Mouse (Mus musculus) thymus, adult 2 months (tissue): Measurements from ENCODE around the gene Klre1. TPM values are rescaled to one million over a fixed set of nuclear protein-coding genes. Genes with fewer than 3 reads are reported as not detected.
A peak's percentile ranks its signal among the peaks of the same experiment; 100 is the strongest.

Experiments used
- DNase-seq: peaks from one replicate; pipeline ENCODE4 v3.0.0; 2021
- H3K27ac ChIP-seq: fragments of 200-500 bp; 2 replicates; pipeline ENCODE4 v1.5.1; 2012; ENCODE audit warnings: low read length, control low read depth; ENCODE audit not compliant: control insufficient read depth, insufficient read depth
- H3K27me3 ChIP-seq: fragments of 200-500 bp; 2 replicates; pipeline ENCODE4 v1.6.1; 2012; ENCODE audit warnings: mild to moderate bottlenecking, low read length, moderate library complexity, mixed read lengths; ENCODE audit not compliant: control insufficient read depth, insufficient read depth
- H3K36me3 ChIP-seq: fragments of 200-500 bp; 2 replicates; pipeline ENCODE4 v1.6.1; 2012; ENCODE audit warnings: mild to moderate bottlenecking, low read length, moderate library complexity; ENCODE audit not compliant: control insufficient read depth, insufficient read depth
- H3K4me1 ChIP-seq: fragments of 200-500 bp; replicated peaks from 2 replicates; pipeline ENCODE4 v1.6.1; 2012; ENCODE audit warnings: low read length; ENCODE audit not compliant: control insufficient read depth, insufficient read depth
- H3K4me3 ChIP-seq: fragments of 200-500 bp; 2 replicates; pipeline ENCODE4 v1.5.1; 2012; ENCODE audit warnings: mild to moderate bottlenecking, low read length, control low read depth, moderate library complexity; ENCODE audit not compliant: control insufficient read depth, insufficient read depth
- CTCF ChIP-seq: fragments of 200-500 bp; IDR thresholded peaks from 2 replicates; pipeline ENCODE4 v1.5.1; 2012; ENCODE audit warnings: mild to moderate bottlenecking, control low read depth, low read length, moderate library complexity, borderline replicate concordance; ENCODE audit not compliant: control insufficient read depth, poor library complexity, insufficient read depth; ENCODE audit errors: extremely low read depth
- POLR2A ChIP-seq: fragments of 200-500 bp; IDR thresholded peaks from 2 replicates; pipeline ENCODE4 v1.6.1; 2012; ENCODE audit warnings: mild to moderate bottlenecking, low read length, control low read depth, moderate library complexity; ENCODE audit not compliant: control insufficient read depth, poor library complexity, insufficient read depth; ENCODE audit errors: extremely low read depth
- WGBS: fragments of 180-500 bp; shearing (Covaris S2); methylation state at CpG from one replicate; pipeline ENCODE4 v1.1.7; 2018; 5-methylcytosine and 5-hydroxymethylcytosine counted together
- polyA plus RNA-seq: library from polyadenylated mRNA; depleted of rRNA; stranded (reverse); fragments of >200 nt; gene quantifications from 2 replicates; pipeline ENCODE4 v1.2.3, GENCODE M21; 2012; rRNA removed

Klre1 gene
- 0.23 and 0.44 TPM in 2 replicates for polyA plus RNA-seq

DNA sequence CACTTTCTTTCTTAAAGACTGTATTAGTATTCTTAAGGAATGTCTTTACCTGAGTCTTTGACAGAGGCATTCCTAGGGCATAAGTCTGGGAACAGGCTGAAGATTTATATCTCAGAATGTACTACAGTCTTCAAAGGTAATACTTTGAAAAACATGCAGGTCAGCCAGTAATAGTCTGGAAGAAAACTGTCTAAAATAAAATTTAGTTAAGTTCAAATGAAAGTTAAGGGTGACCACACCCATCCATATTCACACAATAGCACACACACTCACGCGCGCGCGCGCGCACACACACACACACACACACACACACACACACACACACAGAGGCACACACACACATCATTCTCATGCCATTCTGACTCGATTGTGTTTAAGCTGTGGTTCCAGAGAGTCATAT lies at the start of gene Klre1:
Klre1 (plus strand) TSS at position 301 of the 400 bp plus-strand sequence.
- WGBS: 95% methylated on average over 8 of the region's 8 CpGs
- Histone ChIP-seq H3K27ac (no peak within 1 kb of the TSS), H3K36me3 (no peaks in the 10 kb centered on the region), H3K4me1 (no peaks in the 10 kb centered on the region), H3K4me3 (no peak within 1 kb of the TSS), H3K27me3 (no peaks in the 10 kb centered on the region)
- no peak for DNase-seq
- TF ChIP-seq CTCF (no peak), POLR2A (no peak)

DNA sequence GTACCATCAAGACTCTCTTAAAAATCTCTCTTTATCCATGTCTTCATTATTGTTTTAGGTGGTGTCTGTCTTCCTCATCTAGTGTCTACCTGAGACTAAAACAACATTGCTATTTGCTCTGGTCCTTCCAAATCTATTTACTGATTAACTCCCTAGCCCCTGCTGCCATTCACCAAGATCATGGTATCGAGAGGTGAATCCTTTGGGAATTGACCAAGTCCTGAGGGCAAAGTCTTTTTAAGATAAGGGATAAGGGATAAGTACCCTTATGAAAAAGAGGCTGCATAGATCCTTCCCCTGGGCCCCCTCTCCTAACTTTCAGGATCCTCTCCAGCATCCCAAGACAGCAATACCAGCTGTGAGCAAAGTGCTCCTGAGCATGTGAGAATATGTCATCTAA lies 48.1 kb upstream of the Klre1 start:
- Histone ChIP-seq H3K36me3 (no peaks in the 10 kb centered on the region), H3K4me3 (no peak overlapping the region), H3K27ac (no peak overlapping the region), H3K27me3 (no peaks in the 10 kb centered on the region), H3K4me1 (peaks cover 9% of the 10 kb centered on the region)
- WGBS: 100% methylated on average over 1 of the region's 1 CpGs
- no peak for DNase-seq
- TF ChIP-seq CTCF (no peak), POLR2A (no peak)

DNA sequence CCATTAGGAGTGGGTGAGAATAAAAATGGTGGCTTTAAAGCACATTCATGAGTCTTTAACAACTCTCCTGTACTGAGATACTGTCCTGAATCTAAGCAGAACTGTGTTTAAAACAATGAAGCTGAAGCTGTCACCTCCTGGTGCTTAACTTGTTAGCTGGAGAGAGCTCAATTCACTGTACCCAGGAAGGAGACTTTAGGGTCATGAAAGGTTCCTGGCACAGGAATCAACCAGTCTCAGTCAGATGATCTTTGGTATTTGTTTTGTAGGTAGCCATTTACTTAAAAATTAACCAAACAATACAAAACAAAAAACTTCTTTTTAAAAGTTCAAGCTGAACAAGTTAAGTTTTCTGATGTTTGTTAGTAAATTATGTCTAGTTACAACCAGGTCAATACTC lies 47.4 kb upstream of the Klre1 start:
- H3K36me3 ChIP-seq: no peaks in the 10 kb centered on the region
- no peak overlapping the region for H3K27ac ChIP-seq

DNA sequence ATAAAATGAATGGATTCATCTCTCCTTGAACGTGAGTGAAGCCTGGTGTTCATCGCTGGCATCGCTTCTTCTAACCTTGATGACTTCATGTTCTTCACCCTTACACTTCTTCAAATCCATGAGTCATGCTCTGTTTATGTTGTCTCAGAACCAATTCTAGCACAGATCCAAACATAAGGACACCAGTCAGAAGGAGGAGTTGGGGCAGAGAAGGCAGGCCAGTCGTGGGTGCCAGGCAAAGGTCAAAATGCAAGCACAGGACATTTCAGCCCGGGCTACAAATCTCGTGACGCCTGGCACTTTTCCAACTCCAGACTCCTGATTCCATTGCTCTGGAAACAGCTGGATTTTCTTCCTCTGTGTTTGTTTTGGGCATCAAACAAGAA lies 45.2 kb upstream of the Klre1 start:
- TF ChIP-seq CTCF: no peak
- TF ChIP-seq POLR2A: no peak
- Histone ChIP-seq H3K4me1 (peaks cover 17% of the 10 kb centered on the region), H3K36me3 (no peaks in the 10 kb centered on the region), H3K27me3 (no peaks in the 10 kb centered on the region), H3K4me3 (no peak overlapping the region), H3K27ac (no peak overlapping the region)
- WGBS: 51% methylated on average over 7 of the region's 7 CpGs
- DNase-seq: no peak

More for the DNA sequence above, 47.4 kb upstream of the Klre1 start:
- TF ChIP-seq POLR2A (no peak), CTCF (no peak)
- Histone ChIP-seq H3K4me3 (no peak overlapping the region), H3K4me1 (peaks cover 14% of the 10 kb centered on the region), H3K27me3 (no peaks in the 10 kb centered on the region)
- DNase-seq: no peak

- peaks cover 17% of the 10 kb centered on the region for H3K4me1 ChIP-seq
- TF ChIP-seq POLR2A (no peak), CTCF (no peak)
- H3K27me3 ChIP-seq: no peaks in the 10 kb centered on the region
- no peak within 1 kb of the TSS for H3K27ac ChIP-seq
- no peaks in the 10 kb centered on the region for H3K36me3 ChIP-seq
- under 1% methylated on average over 55 of the region's 55 CpGs for WGBS
- H3K4me3 ChIP-seq: peak within 1 kb of the TSS; percentile 64
- peak; percentile 62 for DNase-seq
These were observed 44.5 kb upstream of the Klre1 start, which contains the start of gene Gabarapl1 for GRCm38 (mm10) chr6:129532942-129533860. Gene Gabarapl1, plus strand, starts transcription at chr6:129533160.

GRCm38 (mm10) chr6:129534057-129534456 lies 43.6 kb upstream of the Klre1 start:
- Histone ChIP-seq H3K4me1 (peaks cover 17% of the 10 kb centered on the region), H3K27me3 (no peaks in the 10 kb centered on the region), H3K4me3 (peak overlapping the region; percentile 64; the same call in 1 of the 2 replicates), H3K36me3 (peaks cover 3% of the 10 kb centered on the region; the same call in 1 of the 2 replicates), H3K27ac (no peak overlapping the region)
- no peak for DNase-seq
- 5% methylated on average over 9 of the region's 9 CpGs for WGBS
- TF ChIP-seq CTCF: no peak
- TF ChIP-seq POLR2A: no peak
